Mouse (Mus musculus) brown adipose tissue, adult 24 weeks (tissue): ENCODE results near the gene Hist1h2bb. TPM values are rescaled to one million over a fixed set of nuclear protein-coding genes. Genes with fewer than 3 reads are reported as not detected.
"Not testable (repeated sequence)": the region's sequence is repeated elsewhere in the genome, so short reads cannot be mapped to it uniquely, and the experiment has no call there.

ENCODE experiments used
- H3K27ac ChIP-seq: fragments of 200-500 bp; replicated peaks from 2 replicates; pipeline ENCODE4 v1.5.1; 2012; ENCODE audit warnings: low read depth, mild to moderate bottlenecking, low read length
- H3K4me1 ChIP-seq: fragments of 200-500 bp; 2 replicates; pipeline ENCODE4 v1.6.1; 2012; ENCODE audit warnings: low read length, mixed read lengths; ENCODE audit not compliant: control insufficient read depth, insufficient read depth, insufficient read length
- H3K4me3 ChIP-seq: fragments of 200-500 bp; 2 replicates; pipeline ENCODE4 v1.5.1; 2012; ENCODE audit warnings: low read depth, mild to moderate bottlenecking, low read length, moderate library complexity; ENCODE audit not compliant: insufficient read depth
- polyA plus RNA-seq: library from polyadenylated mRNA; stranded (reverse); fragments of >200 nt; gene quantifications from 2 replicates; pipeline ENCODE4 v1.2.4, GENCODE M21; 2012; ENCODE audit not compliant: missing spikeins, insufficient read depth, insufficient read length

Hist1h2bb gene
- polyA plus RNA-seq, result not detected in 2 replicates

GRCm38 (mm10) chr13:23746201-23747080, at the start of gene Hist1h2bb:
Gene Hist1h2bb, plus strand, starts transcription at chr13:23746734.
- Histone ChIP-seq H3K4me3 (peak within 1 kb of the TSS; percentile 54), H3K27ac (peak within 1 kb of the TSS; percentile 80)
- not testable (repeated sequence) for H3K4me1 ChIP-seq

GRCm38 (mm10) chr13:23697491-23698299, 48.8 kb upstream of the Hist1h2bb start:
- no peaks in the 10 kb centered on the region for H3K4me1 ChIP-seq
- peak overlapping the region; percentile 16; the same call in 1 of the 2 replicates for H3K27ac ChIP-seq
- H3K4me3 ChIP-seq, result peak overlapping the region; percentile 50

- H3K27ac ChIP-seq, result peak within 1 kb of the TSS; percentile 16; the same call in 1 of the 2 replicates
- no peaks in the 10 kb centered on the region for H3K4me1 ChIP-seq
- H3K4me3 ChIP-seq, result peak within 1 kb of the TSS; percentile 50
Observed at GRCm38 (mm10) chr13:23698300-23698693, 48.2 kb upstream of the Hist1h2bb start, which contains the start of gene Hist1h4c. Gene Hist1h4c, minus strand, starts transcription at chr13:23698454.

GRCm38 (mm10) chr13:23698996-23699395, 47.5 kb upstream of the Hist1h2bb start:
- Histone ChIP-seq H3K4me1 (no peaks in the 10 kb centered on the region), H3K27ac (no peak overlapping the region), H3K4me3 (no peak overlapping the region)

GRCm38 (mm10) chr13:23699767-23700166, 46.8 kb upstream of the Hist1h2bb start:
- Histone ChIP-seq H3K4me1 (no peaks in the 10 kb centered on the region), H3K27ac (no peak overlapping the region), H3K4me3 (no peak overlapping the region)

GRCm38 (mm10) chr13:23700786-23701520, 45.6 kb upstream of the Hist1h2bb start:
- H3K27ac ChIP-seq, result no peak overlapping the region
- 0 out of 2 replicates have a peak, but pooled peaks cover 2% of the 10 kb centered on the region for H3K4me1 ChIP-seq
- no peak overlapping the region for H3K4me3 ChIP-seq

DNA sequence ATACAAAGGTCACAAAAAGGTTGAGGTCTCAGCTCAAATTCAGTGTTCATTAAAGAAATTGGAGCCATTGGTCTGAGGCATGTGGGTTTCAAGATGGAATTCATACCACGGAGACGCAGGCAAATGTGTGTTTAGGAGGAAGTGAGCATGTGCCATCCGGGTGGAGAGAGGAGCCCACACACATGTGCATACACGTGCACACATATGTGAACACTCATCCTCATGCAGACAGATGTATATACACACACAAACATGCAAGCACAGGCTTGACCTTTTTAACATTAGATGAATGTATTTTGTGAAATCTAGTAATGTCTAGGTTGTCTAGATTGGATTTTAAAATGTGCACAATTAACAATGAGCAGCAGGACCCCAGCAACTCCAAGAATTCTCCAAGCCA, 44.3 kb upstream of the Hist1h2bb start:
- H3K4me3 ChIP-seq, result no peak overlapping the region
- 0 out of 2 replicates have a peak, but pooled peaks cover 2% of the 10 kb centered on the region for H3K4me1 ChIP-seq
- H3K27ac ChIP-seq, result 0 out of 2 replicates have a peak overlapping the region, but pooled peaks have one; percentile 25

DNA sequence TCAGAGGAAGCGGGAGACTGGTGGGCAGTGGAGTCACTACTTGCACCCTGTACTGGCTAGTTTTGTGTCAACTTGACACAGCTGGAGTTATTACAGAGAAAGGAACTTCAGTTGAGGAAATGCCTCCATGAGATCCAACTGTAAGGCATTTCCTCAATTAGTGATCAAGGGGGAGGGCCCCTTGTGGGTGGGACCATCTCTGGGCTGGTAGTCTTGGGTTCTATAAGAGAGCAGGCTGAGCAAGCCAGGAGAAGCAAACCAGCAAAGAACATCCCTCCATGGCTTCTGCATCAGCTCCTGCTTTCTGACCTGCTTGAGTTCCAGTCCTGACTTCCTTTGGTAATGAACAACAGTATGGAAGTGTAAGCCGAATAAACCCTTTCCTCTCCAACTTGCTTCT, 43.7 kb upstream of the Hist1h2bb start:
- not testable (repeated sequence) for H3K4me3 ChIP-seq, H3K4me1 ChIP-seq
- 0 out of 2 replicates have a peak overlapping the region, but pooled peaks have one; percentile 25 for H3K27ac ChIP-seq

DNA sequence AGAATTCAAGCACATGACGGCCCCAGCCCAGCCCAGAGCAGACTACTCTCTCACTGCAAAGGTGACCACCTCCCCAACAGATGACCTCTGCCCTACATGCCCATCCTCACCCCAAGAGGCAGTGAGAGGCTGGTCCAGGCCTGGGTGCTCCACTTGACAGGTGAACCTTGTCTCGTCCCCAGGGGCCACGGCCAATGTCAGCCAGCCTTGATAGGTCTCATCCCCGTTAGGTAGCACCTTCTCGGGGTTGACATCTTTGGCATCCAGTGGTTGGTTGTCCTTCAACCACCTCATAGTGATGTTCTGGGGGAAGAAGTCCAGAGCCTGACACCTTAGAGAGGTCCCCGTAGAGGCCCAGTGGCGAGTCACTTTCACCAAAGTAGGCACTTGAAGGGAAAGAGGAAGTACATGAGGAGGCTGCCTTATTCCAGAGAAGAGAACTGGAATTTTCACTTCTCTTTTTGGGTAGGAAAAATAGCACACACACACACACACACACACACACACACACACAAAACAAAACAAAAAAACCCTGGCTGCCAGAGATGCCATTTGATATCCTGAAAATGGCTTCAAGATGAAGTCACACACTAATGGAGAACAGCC, 40.7 kb upstream of the Hist1h2bb start:
- H3K4me3 ChIP-seq, result no peak overlapping the region
- peaks cover 7% of the 10 kb centered on the region for H3K4me1 ChIP-seq
- peak overlapping the region; percentile 29; the same call in 1 of the 2 replicates for H3K27ac ChIP-seq

DNA sequence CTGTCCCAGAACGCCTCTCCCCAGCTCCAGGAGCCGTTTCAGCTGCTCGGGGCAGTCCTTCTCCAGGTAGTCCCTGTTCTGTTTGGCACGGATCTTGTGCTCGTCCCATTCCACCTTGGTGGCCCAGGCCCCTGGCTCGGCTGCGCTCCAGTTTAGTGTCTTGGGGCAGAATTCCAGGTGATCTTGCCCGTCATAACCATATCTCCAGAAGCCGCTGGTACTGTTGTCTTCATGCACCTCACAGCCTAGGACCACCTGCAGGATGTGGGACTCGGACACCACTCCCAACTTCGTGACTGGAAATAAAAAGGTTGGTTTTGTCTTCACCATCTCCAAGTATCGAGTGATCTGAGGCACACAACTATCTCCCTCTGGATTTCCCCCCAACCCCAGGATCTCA, 39.8 kb upstream of the Hist1h2bb start:
- H3K4me3 ChIP-seq, result no peak overlapping the region
- peaks cover 7% of the 10 kb centered on the region for H3K4me1 ChIP-seq
- no peak overlapping the region for H3K27ac ChIP-seq

- peaks cover 7% of the 10 kb centered on the region for H3K4me1 ChIP-seq
- no peak overlapping the region for H3K27ac ChIP-seq
- H3K4me3 ChIP-seq, result no peak overlapping the region
Observed at GRCm38 (mm10) chr13:23708041-23708440, 38.5 kb upstream of the Hist1h2bb start.

DNA sequence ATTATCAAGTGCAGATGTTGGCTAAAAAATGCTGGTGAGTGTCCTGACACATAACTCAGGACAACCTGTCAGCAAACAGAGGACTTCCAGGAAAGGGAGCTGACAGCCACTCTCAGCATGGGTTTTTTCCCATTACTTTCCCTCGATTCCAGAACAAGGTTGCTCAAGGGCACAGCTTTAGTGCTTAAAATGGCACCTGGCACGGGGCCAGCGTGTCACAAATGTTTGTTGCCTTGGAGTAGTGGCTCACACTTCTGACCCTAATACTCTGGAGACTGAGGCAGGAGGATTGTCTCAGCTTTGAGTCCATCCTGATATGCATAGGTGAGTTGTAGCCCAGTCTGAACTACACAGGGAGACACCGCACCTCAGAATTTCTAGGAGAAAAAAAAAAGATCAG, 37.9 kb upstream of the Hist1h2bb start:
- H3K4me1 ChIP-seq, result peaks cover 7% of the 10 kb centered on the region
- H3K27ac ChIP-seq, result peak overlapping the region; percentile 43; the same call in 1 of the 2 replicates
- H3K4me3 ChIP-seq, result no peak overlapping the region

DNA sequence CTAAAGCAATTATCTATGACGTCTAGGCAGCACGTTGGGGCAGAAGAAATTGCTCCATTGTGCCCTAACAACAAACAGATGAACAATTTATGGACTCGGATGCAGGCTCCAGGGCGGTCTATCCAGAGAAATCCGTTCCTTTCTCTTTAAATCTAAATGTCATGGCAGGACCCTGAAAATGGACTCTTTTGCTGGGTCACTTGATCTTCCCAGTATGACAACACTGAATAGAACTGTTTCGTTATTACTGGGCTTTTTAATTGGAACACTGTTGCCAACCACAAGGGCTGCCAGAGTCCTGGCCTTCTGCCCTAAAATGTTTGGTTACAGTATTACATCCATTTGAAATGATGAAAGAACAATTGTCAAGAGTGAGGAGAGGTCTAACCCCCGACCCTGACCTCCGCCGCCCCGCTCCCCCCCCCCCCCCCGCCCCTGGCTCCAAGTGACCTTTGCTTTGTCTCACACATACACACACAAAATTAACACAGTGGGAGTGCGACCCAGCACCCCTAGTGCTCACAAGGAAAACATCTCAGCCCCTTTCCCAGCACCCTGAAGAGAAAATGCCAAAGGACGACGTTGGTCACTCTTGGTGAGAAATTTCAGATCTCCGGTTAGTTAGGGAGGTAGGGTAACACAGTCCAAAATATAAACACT, 36.7 kb upstream of the Hist1h2bb start:
- Histone ChIP-seq H3K4me1 (peaks cover 7% of the 10 kb centered on the region), H3K4me3 (peak overlapping the region; percentile 85), H3K27ac (peak overlapping the region; percentile 89)
